Mouse (Mus musculus) neural tube, embryonic 11.5 days (tissue): ENCODE measurements at regions not wholly inside any gene's neighbourhood (a gene's known extent, or its start where the extent isn't known, plus 50 kb on each side); places are given as distances from the start of the nearest gene placed in this dataset.
A peak's percentile ranks its signal among the peaks of the same experiment; 100 is the strongest.
"Not testable (repeated sequence)": the region's sequence is repeated elsewhere in the genome, so short reads cannot be mapped to it uniquely, and the experiment has no call there.

Source experiments
- ATAC-seq: fragments of 200-750 bp; cut with Nextera tagmentation; 2 replicates; pipeline ENCODE4 v1.8.0; 2017; ENCODE audit warnings: moderate number of reproducible peaks, mild to moderate bottlenecking, moderate TSS enrichment, moderate library complexity; ENCODE audit not compliant: insufficient read depth, low FRiP score, low TSS enrichment
- DNase-seq: peaks from one replicate; pipeline ENCODE4 v3.0.0-alpha.2; 2015; ENCODE audit warnings: low spot score
- H3K27ac ChIP-seq: fragments of 300-500 bp; sonication (generic); 2 replicates; pipeline ENCODE4 v1.5.1; 2014; ENCODE audit warnings: low read depth, mild to moderate bottlenecking, low read length
- H3K27me3 ChIP-seq: fragments of 300-500 bp; sonication (generic); 2 replicates; pipeline ENCODE4 v1.6.1; 2014; ENCODE audit warnings: mild to moderate bottlenecking, low read length, mixed read lengths; ENCODE audit not compliant: control insufficient read depth, insufficient read depth
- H3K36me3 ChIP-seq: fragments of 300-500 bp; sonication (generic); 2 replicates; pipeline ENCODE4 v1.6.1; 2014; ENCODE audit warnings: mild to moderate bottlenecking, low read length, moderate library complexity, mixed read lengths; ENCODE audit not compliant: control insufficient read depth, insufficient read depth
- H3K4me1 ChIP-seq: fragments of 300-500 bp; sonication (generic); 2 replicates; pipeline ENCODE4 v1.6.1; 2014; ENCODE audit warnings: low read length, mixed read lengths; ENCODE audit not compliant: control insufficient read depth, insufficient read depth
- H3K4me2 ChIP-seq: fragments of 300-500 bp; sonication (generic); 2 replicates; pipeline ENCODE4 v1.6.1; 2014; ENCODE audit warnings: low read depth, mild to moderate bottlenecking, moderate library complexity
- H3K4me3 ChIP-seq: fragments of 300-500 bp; sonication (generic); 2 replicates; pipeline ENCODE4 v1.5.1; 2014; ENCODE audit warnings: low read depth, low read length
- H3K9ac ChIP-seq: fragments of 300-500 bp; sonication (generic); 2 replicates; pipeline ENCODE4 v1.6.1; 2014; ENCODE audit warnings: mild to moderate bottlenecking, low read length
- H3K9me3 ChIP-seq: fragments of 300-500 bp; sonication (generic); 2 replicates; pipeline ENCODE4 v1.6.1; 2016; ENCODE audit warnings: low read length; ENCODE audit not compliant: control insufficient read depth
- WGBS: fragments of 180-500 bp; shearing (Covaris S2); extraction: QIAGEN DNeasy Blood & Tissue Kit; methylation state at CpG from one replicate; pipeline ENCODE4 v1.1.7; 2014; 5-methylcytosine and 5-hydroxymethylcytosine counted together

- WGBS, result 83% methylated on average over 4 of the region's 4 CpGs
- H3K4me1 ChIP-seq, H3K9ac ChIP-seq, H3K4me3 ChIP-seq, ATAC-seq, DNase-seq, H3K4me2 ChIP-seq, H3K27me3 ChIP-seq, H3K27ac ChIP-seq, H3K9me3 ChIP-seq, H3K36me3 ChIP-seq: not testable (repeated sequence)
These were observed 63.9 kb upstream of the Gm906 start for GRCm38 (mm10) chr13:50314001-50314400.

GRCm38 (mm10) chr13:50322512-50322911, 72.4 kb upstream of the Gm906 start:
- Histone ChIP-seq H3K4me1 (no peaks in the 10 kb centered on the region), H3K36me3 (no peaks in the 10 kb centered on the region), H3K27ac (no peak overlapping the region), H3K9ac (no peak overlapping the region), H3K4me3 (no peak overlapping the region), H3K27me3 (no peaks in the 10 kb centered on the region), H3K4me2 (no peak overlapping the region), H3K9me3 (no peaks in the 10 kb centered on the region)
- ATAC-seq (no peak), DNase-seq (peak; percentile 10)
- WGBS, result 52% methylated on average over 4 of the region's 4 CpGs

- H3K36me3 ChIP-seq, result no peaks in the 10 kb centered on the region
- no peaks in the 10 kb centered on the region for H3K4me1 ChIP-seq
- no peak overlapping the region for H3K4me2 ChIP-seq
- WGBS, result 67% methylated on average over 4 of the region's 4 CpGs
- no peak overlapping the region for H3K27ac ChIP-seq
- H3K9me3 ChIP-seq, result no peaks in the 10 kb centered on the region
- no peak overlapping the region for H3K4me3 ChIP-seq
- ATAC-seq, result no peak
- H3K9ac ChIP-seq, result no peak overlapping the region
- no peak for DNase-seq
- no peaks in the 10 kb centered on the region for H3K27me3 ChIP-seq
These were observed 78.5 kb upstream of the Gm906 start for GRCm38 (mm10) chr13:50328614-50329013.

- Histone ChIP-seq H3K4me2 (no peak overlapping the region), H3K4me3 (no peak overlapping the region), H3K27me3 (no peaks in the 10 kb centered on the region), H3K9ac (no peak overlapping the region), H3K9me3 (no peaks in the 10 kb centered on the region), H3K27ac (no peak overlapping the region), H3K36me3 (no peaks in the 10 kb centered on the region), H3K4me1 (no peaks in the 10 kb centered on the region)
- 91% methylated on average over 11 of the region's 11 CpGs for WGBS
- DNase-seq, result no peak
- ATAC-seq, result no peak
These were observed 73.5 kb upstream of the Fbxw17 start for GRCm38 (mm10) chr13:50344121-50344520.

- Histone ChIP-seq H3K9ac (no peak overlapping the region), H3K9me3 (no peaks in the 10 kb centered on the region), H3K4me3 (no peak overlapping the region), H3K27ac (no peak overlapping the region), H3K4me2 (no peak overlapping the region), H3K36me3 (no peaks in the 10 kb centered on the region), H3K4me1 (no peaks in the 10 kb centered on the region), H3K27me3 (no peaks in the 10 kb centered on the region)
- ATAC-seq (no peak), DNase-seq (no peak)
- 80% methylated on average over 6 of the region's 6 CpGs for WGBS
These were observed 65.7 kb upstream of the Fbxw17 start for GRCm38 (mm10) chr13:50351946-50352345.

GRCm38 (mm10) chr13:50355265-50355664, 62.4 kb upstream of the Fbxw17 start:
- no peaks in the 10 kb centered on the region for H3K9me3 ChIP-seq
- H3K4me3 ChIP-seq, result no peak overlapping the region
- H3K9ac ChIP-seq, result no peak overlapping the region
- H3K27ac ChIP-seq, result no peak overlapping the region
- no peak overlapping the region for H3K4me2 ChIP-seq
- H3K27me3 ChIP-seq, result no peaks in the 10 kb centered on the region
- ATAC-seq (no peak), DNase-seq (no peak)
- H3K36me3 ChIP-seq, result no peaks in the 10 kb centered on the region
- WGBS, result 78% methylated on average over 2 of the region's 2 CpGs
- no peaks in the 10 kb centered on the region for H3K4me1 ChIP-seq

- Histone ChIP-seq H3K9ac (no peak overlapping the region), H3K4me1 (no peaks in the 10 kb centered on the region), H3K27me3 (no peaks in the 10 kb centered on the region), H3K4me2 (no peak overlapping the region), H3K27ac (no peak overlapping the region), H3K4me3 (no peak overlapping the region), H3K36me3 (no peaks in the 10 kb centered on the region), H3K9me3 (no peaks in the 10 kb centered on the region)
- no peak for DNase-seq
- WGBS, result 88% methylated on average over 2 of the region's 2 CpGs
- no peak for ATAC-seq
These were observed 58.1 kb upstream of the Fbxw17 start for GRCm38 (mm10) chr13:50359536-50359935.
